Comparison of ENCODE assay signal across 8 mouse cellular contexts in genomic region chr11:83927097-83927496, GRCm38 (mm10). TPM values are rescaled to one million over a fixed set of nuclear protein-coding genes. Genes with fewer than 3 reads are reported as not detected.
DNase-seq lines count a peak whose midpoint lies in the region; ATAC-seq and TF ChIP-seq lines count a peak whose summit lies in the region.

No protein-coding gene starts in this region.

- H3K36me3 ChIP-seq in kidney, postnatal 0 days (ENCODE audit: insufficient read depth, low read length) = no peaks in the 10 kb centered on the region
- no peaks in the 10 kb centered on the region for H3K36me3 ChIP-seq in kidney, embryonic 16.5 days (ENCODE audit: insufficient read depth, low read length)
- no peaks in the 10 kb centered on the region for H3K36me3 ChIP-seq in E14TG2a.4 (ENCODE audit: insufficient read depth, low read length)
- H3K36me3 ChIP-seq in liver, postnatal 0 days (replicated peaks; ENCODE audit: insufficient read depth, low read length) = no peaks in the 10 kb centered on the region

- peak; percentile 69 for TF ChIP-seq CTCF in kidney, postnatal 0 days (IDR thresholded peaks at IDR 0.05; ENCODE audit: low read depth)
- TF ChIP-seq CTCF in E14TG2a.4 (conservative IDR thresholded peaks at IDR 0.05; ENCODE audit: low read length) = peak; percentile 82
- peak; percentile 77 for TF ChIP-seq CTCF in liver, postnatal 0 days (IDR thresholded peaks at IDR 0.05; ENCODE audit: low read depth)

- H3K4me2 ChIP-seq in kidney, postnatal 0 days (ENCODE audit: low read length) = no peak overlapping the region
- no peak overlapping the region for H3K4me2 ChIP-seq in kidney, embryonic 16.5 days (replicated peaks; ENCODE audit: low read depth, low read length)
- no peak overlapping the region for H3K4me2 ChIP-seq in liver, postnatal 0 days (ENCODE audit: low read depth, low read length)

- H3K9me3 ChIP-seq in kidney, postnatal 0 days (replicated peaks; ENCODE audit: low read length) = no peaks in the 10 kb centered on the region
- no peaks in the 10 kb centered on the region; the same call in 1 of the 2 replicates for H3K9me3 ChIP-seq in kidney, embryonic 16.5 days (ENCODE audit: low read length)
- H3K9me3 ChIP-seq in E14TG2a.4 (ENCODE audit: low read length) = no peaks in the 10 kb centered on the region
- H3K9me3 ChIP-seq in liver, postnatal 0 days (ENCODE audit: low read length) = no peaks in the 10 kb centered on the region

- H3K9ac ChIP-seq in kidney, postnatal 0 days (ENCODE audit: low read depth, low read length) = no peak overlapping the region
- no peak overlapping the region for H3K9ac ChIP-seq in kidney, embryonic 16.5 days (replicated peaks; ENCODE audit: low read length)
- no peak overlapping the region for H3K9ac ChIP-seq in liver, postnatal 0 days (replicated peaks)

- no peak for DNase-seq in kidney, postnatal 0 days (ENCODE audit: low spot score)
- DNase-seq in ZHBTc4 (ENCODE audit: low read depth, low spot score) = peak; percentile 78
- peak; percentile 64 for DNase-seq in liver, postnatal 0 days
- no peak for DNase-seq in right cerebral cortex, adult 18-20 months
- DNase-seq in kidney, postnatal 10 days = no peak
- DNase-seq in urinary bladder, postnatal 4 days (ENCODE audit: low spot score in 2 of 2) = no peak

- no peaks in the 10 kb centered on the region for H3K4me1 ChIP-seq in kidney, postnatal 0 days (replicated peaks; ENCODE audit: insufficient read depth, low read length)
- no peaks in the 10 kb centered on the region for H3K4me1 ChIP-seq in kidney, embryonic 16.5 days (ENCODE audit: insufficient read depth, low read length)
- 0 out of 2 replicates have a peak, but pooled peaks cover 4% of the 10 kb centered on the region for H3K4me1 ChIP-seq in E14TG2a.4 (replicated peaks; ENCODE audit: low read depth, low read length)
- H3K4me1 ChIP-seq in liver, postnatal 0 days (ENCODE audit: insufficient read depth) = peaks cover 4% of the 10 kb centered on the region; the same call in 1 of the 2 replicates

- no peaks in the 10 kb centered on the region for H3K27me3 ChIP-seq in kidney, postnatal 0 days (ENCODE audit: insufficient read depth, low read length)
- H3K27me3 ChIP-seq in kidney, embryonic 16.5 days (ENCODE audit: insufficient read depth, low read length) = no peaks in the 10 kb centered on the region
- H3K27me3 ChIP-seq in E14TG2a.4 (ENCODE audit: insufficient read depth, low read length) = no peaks in the 10 kb centered on the region
- H3K27me3 ChIP-seq in liver, postnatal 0 days (ENCODE audit: insufficient read depth, low read length) = no peaks in the 10 kb centered on the region

- H3K4me3 ChIP-seq in kidney, postnatal 0 days (replicated peaks; ENCODE audit: low read depth, low read length) = no peak overlapping the region
- no peak overlapping the region for H3K4me3 ChIP-seq in kidney, embryonic 16.5 days (ENCODE audit: low read length)
- no peak overlapping the region for H3K4me3 ChIP-seq in E14TG2a.4 (replicated peaks; ENCODE audit: low read length)
- H3K4me3 ChIP-seq in liver, postnatal 0 days (ENCODE audit: low read depth, low read length) = no peak overlapping the region

- no peak overlapping the region for H3K27ac ChIP-seq in kidney, postnatal 0 days
- no peak overlapping the region for H3K27ac ChIP-seq in kidney, embryonic 16.5 days (ENCODE audit: low read length)
- H3K27ac ChIP-seq in liver, postnatal 0 days (ENCODE audit: low read depth) = no peak overlapping the region

- ATAC-seq in kidney, postnatal 0 days (replicated peaks; ENCODE audit: low FRiP score, low read depth) = no peak
- ATAC-seq in kidney, embryonic 16.5 days (ENCODE audit: low FRiP score, low TSS enrichment) = no peak
- no peak for ATAC-seq in liver, postnatal 0 days

- 68% methylated on average over 3 of the region's 3 CpGs for WGBS in kidney, postnatal 0 days
- WGBS in kidney, embryonic 16.5 days = 64% methylated on average over 3 of the region's 3 CpGs
- 44% methylated on average over 3 of the region's 3 CpGs for WGBS in liver, postnatal 0 days (ENCODE audit: insufficient replicate concordance)

- TF ChIP-seq EP300 in liver, postnatal 0 days (IDR thresholded peaks at IDR 0.05; ENCODE audit: low read depth) = no peak

RNA-seq across cellular contexts. Expression of gene Ddx52, which starts 14.8 kb away (rescaled TPM):
- polyA plus RNA-seq in kidney, postnatal 0 days (2015; fragmentation: Nextera tagmentation; extraction: Ambion mirVana) = 32.5 and 34.8 TPM in 2 replicates
- polyA plus RNA-seq in kidney, embryonic 16.5 days (2015; fragmentation: Nextera tagmentation; extraction: Ambion mirVana) = 35.4 and 39.0 TPM in 2 replicates
- polyA plus RNA-seq in liver, postnatal 0 days (2015; fragmentation: Nextera tagmentation; extraction: Ambion mirVana) = 11.3 and 12.5 TPM in 2 replicates

RNA-seq across cellular contexts. Expression of gene Synrg, which starts 37.1 kb away (rescaled TPM):
- 6.9 and 7.3 TPM in 2 replicates for polyA plus RNA-seq in kidney, postnatal 0 days (2015; fragmentation: Nextera tagmentation; extraction: Ambion mirVana)
- 10.5 and 10.9 TPM in 2 replicates for polyA plus RNA-seq in kidney, embryonic 16.5 days (2015; fragmentation: Nextera tagmentation; extraction: Ambion mirVana)
- 2.9 and 3.5 TPM in 2 replicates for polyA plus RNA-seq in liver, postnatal 0 days (2015; fragmentation: Nextera tagmentation; extraction: Ambion mirVana)

Comparison
In these comparisons a context has a peak if more than half of its experiments do, and no peak if none do; other contexts are left out.
1. DNase-seq: peak in ZHBTc4 (single experiment) and liver, postnatal 0 days (single experiment); none in kidney, postnatal 0 days (single experiment), right cerebral cortex, adult 18-20 months (single experiment), kidney, postnatal 10 days (single experiment) and urinary bladder, postnatal 4 days (0 of 2).
2. Peak in every context shown above with its lines, with median percentiles within 50 percentile points of each other: CTCF ChIP-seq.